Mouse (Mus musculus): Measurements from ENCODE around the gene Olfr693. TPM values are rescaled to one million over a fixed set of nuclear protein-coding genes. Genes with fewer than 3 reads are reported as not detected.

Olfr693 gene
- polyA plus RNA-seq, 1 experiment = not detected

GRCm38 (mm10) chr7:106652344-106652652 lies 28.1 kb downstream of the Olfr693 start:
- H3K4me1 ChIP-seq (ENCODE audit: control insufficient read depth, insufficient read depth, low read length) = peaks cover 2% of the 10 kb centered on the region; the same call in 1 of the 2 replicates
- H3K4me3 ChIP-seq (replicated peaks; ENCODE audit: control insufficient read depth, low read depth, low read length) = no peak overlapping the region
- no peak for TF ChIP-seq CTCF (IDR thresholded peaks at IDR 0.05; ENCODE audit: control insufficient read depth, insufficient read depth, low read length)
- TF ChIP-seq POLR2A (IDR thresholded peaks at IDR 0.05; ENCODE audit: borderline replicate concordance, control insufficient read depth, low read depth, low read length) = no peak
- H3K27ac ChIP-seq (ENCODE audit: control insufficient read depth, insufficient read depth, low read depth, low read length, poor library complexity) = no peak overlapping the region; the same call in 1 of the 2 replicates

GRCm38 (mm10) chr7:106651555-106652343 lies 28.6 kb downstream of the Olfr693 start:
- Histone ChIP-seq H3K27ac (ENCODE audit: control insufficient read depth, insufficient read depth, low read depth, low read length, poor library complexity) (peak overlapping the region; percentile 88; the same call in 1 of the 2 replicates), H3K4me3 (replicated peaks; ENCODE audit: control insufficient read depth, low read depth, low read length) (no peak overlapping the region), H3K4me1 (ENCODE audit: control insufficient read depth, insufficient read depth, low read length) (peaks cover 2% of the 10 kb centered on the region; the same call in 1 of the 2 replicates)
- TF ChIP-seq POLR2A (IDR thresholded peaks at IDR 0.05; ENCODE audit: borderline replicate concordance, control insufficient read depth, low read depth, low read length) (no peak), CTCF (IDR thresholded peaks at IDR 0.05; ENCODE audit: control insufficient read depth, insufficient read depth, low read length) (no peak)

GRCm38 (mm10) chr7:106649774-106650173 lies 30.6 kb downstream of the Olfr693 start:
- Histone ChIP-seq H3K27ac (ENCODE audit: control insufficient read depth, insufficient read depth, low read depth, low read length, poor library complexity) (no peak overlapping the region), H3K4me1 (ENCODE audit: control insufficient read depth, insufficient read depth, low read length) (peaks cover 2% of the 10 kb centered on the region; the same call in 1 of the 2 replicates), H3K4me3 (replicated peaks; ENCODE audit: control insufficient read depth, low read depth, low read length) (no peak overlapping the region)
- TF ChIP-seq CTCF (IDR thresholded peaks at IDR 0.05; ENCODE audit: control insufficient read depth, insufficient read depth, low read length) (no peak), POLR2A (IDR thresholded peaks at IDR 0.05; ENCODE audit: borderline replicate concordance, control insufficient read depth, low read depth, low read length) (no peak)
- WGBS = 68% methylated on average over 1 of the region's 1 CpGs

- Histone ChIP-seq H3K4me3 (replicated peaks; ENCODE audit: control insufficient read depth, low read depth, low read length) (no peak overlapping the region), H3K27ac (ENCODE audit: control insufficient read depth, insufficient read depth, low read depth, low read length, poor library complexity) (no peak overlapping the region), H3K4me1 (ENCODE audit: control insufficient read depth, insufficient read depth, low read length) (no peaks in the 10 kb centered on the region)
- TF ChIP-seq POLR2A (IDR thresholded peaks at IDR 0.05; ENCODE audit: borderline replicate concordance, control insufficient read depth, low read depth, low read length) = no peak
- TF ChIP-seq CTCF (IDR thresholded peaks at IDR 0.05; ENCODE audit: control insufficient read depth, insufficient read depth, low read length) = no peak
- 86% methylated on average over 1 of the region's 1 CpGs for WGBS
Observed at GRCm38 (mm10) chr7:106645261-106645660, 35.1 kb downstream of the Olfr693 start.

- TF ChIP-seq POLR2A (IDR thresholded peaks at IDR 0.05; ENCODE audit: borderline replicate concordance, control insufficient read depth, low read depth, low read length) = peak; percentile 50; the same call in 1 of the 2 replicates
- no peak for TF ChIP-seq CTCF (IDR thresholded peaks at IDR 0.05; ENCODE audit: control insufficient read depth, insufficient read depth, low read length)
- Histone ChIP-seq H3K4me3 (replicated peaks; ENCODE audit: control insufficient read depth, low read depth, low read length) (peak overlapping the region; percentile 88), H3K4me1 (ENCODE audit: control insufficient read depth, insufficient read depth, low read length) (no peaks in the 10 kb centered on the region), H3K27ac (ENCODE audit: control insufficient read depth, insufficient read depth, low read depth, low read length, poor library complexity) (peak overlapping the region; percentile 36; the same call in 1 of the 2 replicates)
- WGBS = 2% methylated on average over 3 of the region's 3 CpGs
Observed at GRCm38 (mm10) chr7:106644222-106644870, 36.0 kb downstream of the Olfr693 start.

- Histone ChIP-seq H3K27ac (ENCODE audit: control insufficient read depth, insufficient read depth, low read depth, low read length, poor library complexity) (no peak overlapping the region), H3K4me3 (replicated peaks; ENCODE audit: control insufficient read depth, low read depth, low read length) (no peak overlapping the region), H3K4me1 (ENCODE audit: control insufficient read depth, insufficient read depth, low read length) (no peaks in the 10 kb centered on the region)
- TF ChIP-seq CTCF (IDR thresholded peaks at IDR 0.05; ENCODE audit: control insufficient read depth, insufficient read depth, low read length) = no peak
- no peak for TF ChIP-seq POLR2A (IDR thresholded peaks at IDR 0.05; ENCODE audit: borderline replicate concordance, control insufficient read depth, low read depth, low read length)
- WGBS = 7% methylated on average over 1 of the region's 1 CpGs
Observed at GRCm38 (mm10) chr7:106640839-106641238, 39.5 kb downstream of the Olfr693 start.

GRCm38 (mm10) chr7:106635560-106635959 lies 44.8 kb downstream of the Olfr693 start:
- Histone ChIP-seq H3K4me1 (ENCODE audit: control insufficient read depth, insufficient read depth, low read length) (no peaks in the 10 kb centered on the region), H3K27ac (ENCODE audit: control insufficient read depth, insufficient read depth, low read depth, low read length, poor library complexity) (no peak overlapping the region), H3K4me3 (replicated peaks; ENCODE audit: control insufficient read depth, low read depth, low read length) (no peak overlapping the region)
- WGBS = 68% methylated on average over 4 of the region's 4 CpGs
- TF ChIP-seq CTCF (IDR thresholded peaks at IDR 0.05; ENCODE audit: control insufficient read depth, insufficient read depth, low read length) (no peak), POLR2A (IDR thresholded peaks at IDR 0.05; ENCODE audit: borderline replicate concordance, control insufficient read depth, low read depth, low read length) (no peak)

Other genes starting within 250 kb of the Olfr693 start
- gene Olfr694, start 11.2 kb upstream of the Olfr693 start, polyA plus RNA-seq (2011; ENCODE audit: insufficient read depth, insufficient read length, low replicate concordance, missing spikeins) = not detected in 2 replicates
- not detected in 2 replicates for gene Olfr695, start 35.8 kb upstream of the Olfr693 start, polyA plus RNA-seq (2011; ENCODE audit: insufficient read depth, insufficient read length, low replicate concordance, missing spikeins)
- not detected in 2 replicates for gene Olfr697, start 61.9 kb upstream of the Olfr693 start, polyA plus RNA-seq (2011; ENCODE audit: insufficient read depth, insufficient read length, low replicate concordance, missing spikeins)
- gene Olfr698, start 74.8 kb upstream of the Olfr693 start, polyA plus RNA-seq (2011; ENCODE audit: insufficient read depth, insufficient read length, low replicate concordance, missing spikeins) = not detected in 2 replicates
- gene Olfr699, start 112.6 kb upstream of the Olfr693 start, polyA plus RNA-seq (2011; ENCODE audit: insufficient read depth, insufficient read length, low replicate concordance, missing spikeins) = 0.36 and 0.60 TPM in 2 replicates
- gene Olfr700, start 128.2 kb upstream of the Olfr693 start, polyA plus RNA-seq (2011; ENCODE audit: insufficient read depth, insufficient read length, low replicate concordance, missing spikeins) = not detected in 2 replicates
- not detected in 2 replicates for gene Olfr701, start 133.5 kb upstream of the Olfr693 start, polyA plus RNA-seq (2011; ENCODE audit: insufficient read depth, insufficient read length, low replicate concordance, missing spikeins)
- gene Olfr702, start 153.3 kb upstream of the Olfr693 start, polyA plus RNA-seq (2011; ENCODE audit: insufficient read depth, insufficient read length, low replicate concordance, missing spikeins) = not detected in 2 replicates
- gene Olfr703, start 162.8 kb upstream of the Olfr693 start, polyA plus RNA-seq (2011; ENCODE audit: insufficient read depth, insufficient read length, low replicate concordance, missing spikeins) = not detected in 2 replicates
- gene Olfr704, start 182.6 kb upstream of the Olfr693 start, polyA plus RNA-seq (2011; ENCODE audit: insufficient read depth, insufficient read length, low replicate concordance, missing spikeins) = 0.75 TPM in 1 of 2 replicates, not detected in the other
- not detected in 2 replicates for gene Olfr705, start 196.3 kb upstream of the Olfr693 start, polyA plus RNA-seq (2011; ENCODE audit: insufficient read depth, insufficient read length, low replicate concordance, missing spikeins)
- not detected in 2 replicates for gene Olfr706, start 207.6 kb upstream of the Olfr693 start, polyA plus RNA-seq (2011; ENCODE audit: insufficient read depth, insufficient read length, low replicate concordance, missing spikeins)
- not detected in 2 replicates for gene Olfr707, start 220.7 kb upstream of the Olfr693 start, polyA plus RNA-seq (2011; ENCODE audit: insufficient read depth, insufficient read length, low replicate concordance, missing spikeins)
- gene Olfr1532-ps1, start 227.4 kb upstream of the Olfr693 start, polyA plus RNA-seq (2011; ENCODE audit: insufficient read depth, insufficient read length, low replicate concordance, missing spikeins) = not detected in 2 replicates